In the genomic region with DNA sequence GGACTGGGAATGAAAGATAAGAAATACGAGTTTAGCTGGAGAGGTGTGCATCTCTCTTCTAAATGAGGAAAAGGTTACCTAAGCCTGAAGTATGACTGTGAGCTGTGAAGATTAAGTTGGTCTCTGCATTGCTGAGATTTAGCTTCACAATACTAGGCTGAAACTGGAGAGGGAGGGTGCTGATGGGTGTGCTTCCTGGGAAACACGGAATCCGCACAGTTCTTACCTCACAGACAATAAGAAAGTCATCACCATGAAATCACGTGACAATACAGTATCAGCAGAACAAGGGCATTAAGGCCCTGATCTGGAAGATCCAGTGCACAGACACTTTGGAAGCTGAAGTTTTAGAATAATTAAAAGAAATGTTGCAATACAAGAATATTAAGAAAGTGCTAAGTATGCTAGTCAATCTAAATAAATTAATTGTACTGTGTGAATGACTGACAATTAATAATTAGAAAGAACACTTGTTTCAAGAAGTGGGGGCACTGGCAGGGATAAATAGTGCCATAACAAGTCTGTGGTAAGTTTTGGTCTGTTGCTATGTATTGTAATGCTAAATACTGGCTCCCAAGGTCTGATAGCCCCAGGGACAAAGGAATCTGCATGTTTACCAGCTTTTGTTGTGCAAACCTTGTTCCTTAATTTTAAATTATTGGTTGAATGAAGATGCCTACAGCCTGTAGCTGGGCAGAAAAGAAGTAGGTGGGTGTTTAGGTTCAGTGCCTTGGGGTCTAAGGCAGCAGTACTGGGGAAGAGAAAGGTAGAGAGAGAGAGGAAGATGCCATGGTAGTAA, we compare ENCODE assay signal across 24 mouse cellular contexts.
A peak's percentile ranks its signal among the peaks of the same experiment; 100 is the strongest.
DNase-seq lines count a peak whose midpoint lies in the region; ATAC-seq and TF ChIP-seq lines count a peak whose summit lies in the region.
"Had no signal": no experiment of that assay in that cellular context is flagged by ENCODE, and none has a peak within 500 bp of the region (broad histone marks: within the 10 kb centered on the region; RNA-seq: fewer than 3 reads in every experiment).

No protein-coding gene starts in this region.

- no peak overlapping the region for H3K9ac ChIP-seq in midbrain, postnatal 0 days (replicated peaks; ENCODE audit: low read length, poor library complexity, severe bottlenecking)
- no peak overlapping the region for H3K9ac ChIP-seq in midbrain, embryonic 16.5 days (ENCODE audit: low read depth, low read length)
- no peak overlapping the region for H3K9ac ChIP-seq in midbrain, embryonic 15.5 days
- H3K9ac ChIP-seq: embryonic facial prominence, embryonic 12.5 days; embryonic facial prominence, embryonic 15.5 days; forebrain, embryonic 15.5 days; heart, embryonic 12.5 days; heart, embryonic 15.5 days; hindbrain, embryonic 13.5 days had no signal

- no peak for DNase-seq in midbrain, embryonic 10.5 days (ENCODE audit: low spot score)
- DNase-seq in midbrain, postnatal 0 days (ENCODE audit: low spot score): no peak
- DNase-seq in ZHBTc4 (ENCODE audit: low read depth, low spot score): peak; percentile 82
- no peak for DNase-seq in lung, postnatal 14 days
- DNase-seq: adrenal gland, adult 2 months; adrenal gland, postnatal 14 days; cerebellum, adult 11 months; cerebellum, adult 2 months; cerebellum, adult 9-11 months; cerebellum, postnatal 25 days; gastrocnemius, postnatal 25 days; heart, adult 18-20 months; heart, postnatal 10 days; heart, postnatal 36 days had no signal

- H3K27me3 ChIP-seq in midbrain, embryonic 10.5 days (ENCODE audit: low read depth, poor library complexity, severe bottlenecking): no peaks in the 10 kb centered on the region
- H3K27me3 ChIP-seq in midbrain, postnatal 0 days (ENCODE audit: insufficient read depth, low read length): no peaks in the 10 kb centered on the region
- no peaks in the 10 kb centered on the region for H3K27me3 ChIP-seq in midbrain, embryonic 16.5 days (ENCODE audit: control insufficient read depth, insufficient read depth, low read depth, low read length)
- no peaks in the 10 kb centered on the region for H3K27me3 ChIP-seq in midbrain, embryonic 15.5 days (replicated peaks)
- H3K27me3 ChIP-seq: embryonic facial prominence, embryonic 12.5 days; embryonic facial prominence, embryonic 15.5 days; forebrain, embryonic 15.5 days; heart, embryonic 12.5 days; heart, embryonic 15.5 days; hindbrain, embryonic 13.5 days had no signal

- WGBS in midbrain, embryonic 10.5 days: 53% methylated on average over 4 of the region's 4 CpGs
- WGBS in midbrain, postnatal 0 days: 28% methylated on average over 4 of the region's 4 CpGs
- WGBS in midbrain, embryonic 16.5 days: 31% methylated on average over 4 of the region's 4 CpGs
- 25% methylated on average over 4 of the region's 4 CpGs for WGBS in midbrain, embryonic 15.5 days

- no peak overlapping the region for H3K4me3 ChIP-seq in midbrain, embryonic 10.5 days
- no peak overlapping the region for H3K4me3 ChIP-seq in midbrain, postnatal 0 days (ENCODE audit: low read depth, low read length)
- H3K4me3 ChIP-seq in midbrain, embryonic 16.5 days (ENCODE audit: low read depth, low read length): no peak overlapping the region
- no peak overlapping the region for H3K4me3 ChIP-seq in midbrain, embryonic 15.5 days
- H3K4me3 ChIP-seq: embryonic facial prominence, embryonic 12.5 days; embryonic facial prominence, embryonic 15.5 days; forebrain, embryonic 15.5 days; heart, embryonic 12.5 days; heart, embryonic 15.5 days; hindbrain, embryonic 10.5 days; hindbrain, embryonic 13.5 days had no signal

- no peaks in the 10 kb centered on the region for H3K36me3 ChIP-seq in midbrain, embryonic 10.5 days
- no peaks in the 10 kb centered on the region for H3K36me3 ChIP-seq in midbrain, postnatal 0 days (ENCODE audit: insufficient read depth, low read length)
- H3K36me3 ChIP-seq in midbrain, embryonic 16.5 days (ENCODE audit: control insufficient read depth, insufficient read depth, low read length): no peaks in the 10 kb centered on the region
- H3K36me3 ChIP-seq in midbrain, embryonic 15.5 days (replicated peaks): no peaks in the 10 kb centered on the region
- H3K36me3 ChIP-seq: embryonic facial prominence, embryonic 12.5 days; embryonic facial prominence, embryonic 15.5 days; forebrain, embryonic 15.5 days; heart, embryonic 12.5 days; heart, embryonic 15.5 days; hindbrain, embryonic 10.5 days; hindbrain, embryonic 13.5 days had no signal

- 0 out of 2 replicates have a peak overlapping the region, but pooled peaks have one; percentile 23 for H3K27ac ChIP-seq in midbrain, embryonic 10.5 days (replicated peaks)
- no peak overlapping the region for H3K27ac ChIP-seq in midbrain, postnatal 0 days (ENCODE audit: low read depth, low read length)
- H3K27ac ChIP-seq in midbrain, embryonic 16.5 days (ENCODE audit: low read length): no peak overlapping the region
- no peak overlapping the region for H3K27ac ChIP-seq in midbrain, embryonic 15.5 days
- H3K27ac ChIP-seq: embryonic facial prominence, embryonic 12.5 days; embryonic facial prominence, embryonic 15.5 days; forebrain, embryonic 15.5 days; heart, embryonic 15.5 days; hindbrain, embryonic 10.5 days; hindbrain, embryonic 13.5 days had no signal

- no peak overlapping the region for H3K4me2 ChIP-seq in midbrain, postnatal 0 days (ENCODE audit: low read depth, low read length, poor library complexity, severe bottlenecking)
- H3K4me2 ChIP-seq in midbrain, embryonic 16.5 days (ENCODE audit: low read length): no peak overlapping the region
- H3K4me2 ChIP-seq in midbrain, embryonic 15.5 days: no peak overlapping the region
- H3K4me2 ChIP-seq: embryonic facial prominence, embryonic 12.5 days; embryonic facial prominence, embryonic 15.5 days; forebrain, embryonic 15.5 days; heart, embryonic 12.5 days; heart, embryonic 15.5 days; hindbrain, embryonic 13.5 days had no signal

- 0 out of 2 replicates have a peak, but pooled peaks cover 1% of the 10 kb centered on the region for H3K9me3 ChIP-seq in midbrain, embryonic 10.5 days (replicated peaks)
- H3K9me3 ChIP-seq in midbrain, postnatal 0 days (ENCODE audit: low read length): no peaks in the 10 kb centered on the region
- no peaks in the 10 kb centered on the region for H3K9me3 ChIP-seq in midbrain, embryonic 16.5 days (replicated peaks; ENCODE audit: control insufficient read depth, low read length, poor library complexity, severe bottlenecking)
- no peaks in the 10 kb centered on the region for H3K9me3 ChIP-seq in midbrain, embryonic 15.5 days
- H3K9me3 ChIP-seq: embryonic facial prominence, embryonic 12.5 days; embryonic facial prominence, embryonic 15.5 days; forebrain, embryonic 15.5 days; heart, embryonic 12.5 days; heart, embryonic 15.5 days; hindbrain, embryonic 10.5 days; hindbrain, embryonic 13.5 days had no signal

- H3K4me1 ChIP-seq in midbrain, embryonic 10.5 days: peaks cover 9% of the 10 kb centered on the region
- no peaks in the 10 kb centered on the region for H3K4me1 ChIP-seq in midbrain, postnatal 0 days (ENCODE audit: insufficient read depth, low read length)
- H3K4me1 ChIP-seq in midbrain, embryonic 16.5 days (ENCODE audit: control insufficient read depth, insufficient read depth, low read length): no peaks in the 10 kb centered on the region
- no peaks in the 10 kb centered on the region for H3K4me1 ChIP-seq in midbrain, embryonic 15.5 days
- H3K4me1 ChIP-seq: embryonic facial prominence, embryonic 12.5 days; embryonic facial prominence, embryonic 15.5 days; forebrain, embryonic 15.5 days; heart, embryonic 12.5 days; heart, embryonic 15.5 days; hindbrain, embryonic 13.5 days had no signal

- no peak for TF ChIP-seq CTCF in midbrain, postnatal 0 days (IDR thresholded peaks at IDR 0.05)

- ATAC-seq in midbrain, postnatal 0 days (ENCODE audit: low FRiP score): no peak
- ATAC-seq in midbrain, embryonic 16.5 days: peak; percentile 54; the same call in 1 of the 2 replicates
- no peak; the same call in 1 of the 2 replicates for ATAC-seq in midbrain, embryonic 15.5 days (replicated peaks)
- ATAC-seq: forebrain, embryonic 15.5 days; hindbrain, embryonic 16.5 days had no signal
